Mouse (Mus musculus) adrenal gland, adult 2 months (tissue): ENCODE measurements around the gene Ssbp2. TPM values are rescaled to one million over a fixed set of nuclear protein-coding genes. Genes with fewer than 3 reads are reported as not detected.

Experiments used
- DNase-seq: peaks from one replicate; pipeline ENCODE4 v3.0.0; 2021
- microRNA-seq, 2 experiments: library from miRNA; unstranded; fragments of <30 nt; microRNA quantifications; one replicate each; pipeline ENCODE4 v1.2.0; 2021
- polyA plus RNA-seq: library from polyadenylated mRNA; depleted of rRNA; stranded (reverse); fragments of >200 nt; gene quantifications from 2 replicates; pipeline ENCODE4 v1.2.3, GENCODE M21; 2012; rRNA removed
- total RNA-seq, 2 experiments: library from RNA; stranded (reverse); gene quantifications; 2 replicates each; pipeline ENCODE4 v1.2.3; 2021

The Ssbp2 gene
- total and polyA plus RNA-seq, 3 experiments, result 5.5 to 41.2 (median 23.8) TPM

DNA sequence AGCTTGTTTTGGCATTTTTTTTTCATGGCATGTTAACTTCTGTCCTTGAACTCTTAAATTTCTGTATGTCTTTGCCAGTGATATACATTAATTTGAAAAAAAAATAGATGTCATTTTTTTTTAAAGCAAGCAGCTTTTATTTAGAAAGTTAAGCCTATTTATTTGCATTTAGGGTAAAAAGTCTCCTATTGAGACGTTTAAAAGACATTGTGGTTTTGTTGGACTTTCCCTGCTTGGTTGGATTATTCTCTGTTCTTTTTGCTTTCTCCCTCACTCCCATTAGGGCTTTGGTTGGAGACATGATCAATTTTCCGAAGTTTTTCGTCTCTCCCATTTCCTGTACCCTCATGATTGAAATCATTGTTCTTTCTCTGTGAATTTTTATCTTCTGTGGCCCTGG, 265.0 kb downstream of the Ssbp2 start:
- no peak for DNase-seq

DNA sequence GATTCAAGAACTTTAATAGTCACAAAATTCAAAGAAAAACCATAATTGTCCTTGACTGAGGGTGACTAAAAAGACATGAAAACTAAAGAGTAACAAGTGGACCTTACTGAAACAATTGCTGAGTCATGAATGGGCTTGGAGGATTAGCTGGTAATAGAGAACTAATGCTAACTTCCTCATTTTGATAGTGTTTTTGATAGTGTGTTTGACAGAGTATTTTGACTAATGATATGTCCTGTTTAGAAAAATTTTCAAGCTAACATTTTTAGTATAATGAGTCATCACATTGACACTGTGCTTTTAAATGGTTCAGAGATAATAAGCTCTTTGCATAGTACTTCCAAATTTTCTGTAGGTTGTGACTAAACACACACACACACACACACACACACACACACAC, 267.8 kb downstream of the Ssbp2 start:
- no peak for DNase-seq

DNA sequence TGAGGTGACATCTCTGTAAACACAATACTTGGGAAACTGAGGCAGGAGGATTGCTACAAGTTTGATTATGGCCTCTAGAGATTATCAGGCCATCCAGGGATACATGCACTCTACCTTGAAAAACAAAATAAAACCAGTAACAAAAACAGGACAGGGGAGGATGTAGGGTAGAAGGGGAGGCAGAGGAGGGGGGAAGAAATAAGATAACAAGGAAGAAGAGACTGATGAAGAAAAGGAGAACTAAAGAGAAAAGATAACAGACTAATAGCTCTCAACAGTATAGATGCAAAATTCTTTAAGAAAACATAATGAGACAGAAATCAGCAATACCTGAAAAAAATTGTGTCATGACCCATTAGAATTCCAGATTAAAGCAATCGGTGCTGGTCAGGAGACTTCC, 277.1 kb downstream of the Ssbp2 start:
- no peak for DNase-seq

DNA sequence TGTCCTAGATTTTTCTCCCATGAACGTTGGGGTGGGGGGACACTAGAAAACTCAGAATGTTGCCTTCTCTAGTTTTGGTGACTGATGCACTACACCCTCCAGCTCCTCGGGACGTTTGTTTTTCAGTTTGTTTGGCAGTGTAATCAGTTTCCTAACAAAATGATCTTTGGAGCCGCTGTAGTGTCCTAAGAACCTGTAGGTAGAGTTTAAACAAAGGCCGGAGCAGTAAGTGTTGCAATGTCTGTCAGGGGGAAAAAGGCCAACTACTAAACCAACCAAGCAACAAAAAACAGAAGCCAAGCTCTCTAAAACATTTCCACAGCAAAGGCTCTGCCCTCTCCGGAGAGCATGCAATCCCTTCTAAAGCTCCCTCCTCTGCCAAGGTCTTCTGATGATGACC, 280.8 kb downstream of the Ssbp2 start:
- no peak for DNase-seq

DNA sequence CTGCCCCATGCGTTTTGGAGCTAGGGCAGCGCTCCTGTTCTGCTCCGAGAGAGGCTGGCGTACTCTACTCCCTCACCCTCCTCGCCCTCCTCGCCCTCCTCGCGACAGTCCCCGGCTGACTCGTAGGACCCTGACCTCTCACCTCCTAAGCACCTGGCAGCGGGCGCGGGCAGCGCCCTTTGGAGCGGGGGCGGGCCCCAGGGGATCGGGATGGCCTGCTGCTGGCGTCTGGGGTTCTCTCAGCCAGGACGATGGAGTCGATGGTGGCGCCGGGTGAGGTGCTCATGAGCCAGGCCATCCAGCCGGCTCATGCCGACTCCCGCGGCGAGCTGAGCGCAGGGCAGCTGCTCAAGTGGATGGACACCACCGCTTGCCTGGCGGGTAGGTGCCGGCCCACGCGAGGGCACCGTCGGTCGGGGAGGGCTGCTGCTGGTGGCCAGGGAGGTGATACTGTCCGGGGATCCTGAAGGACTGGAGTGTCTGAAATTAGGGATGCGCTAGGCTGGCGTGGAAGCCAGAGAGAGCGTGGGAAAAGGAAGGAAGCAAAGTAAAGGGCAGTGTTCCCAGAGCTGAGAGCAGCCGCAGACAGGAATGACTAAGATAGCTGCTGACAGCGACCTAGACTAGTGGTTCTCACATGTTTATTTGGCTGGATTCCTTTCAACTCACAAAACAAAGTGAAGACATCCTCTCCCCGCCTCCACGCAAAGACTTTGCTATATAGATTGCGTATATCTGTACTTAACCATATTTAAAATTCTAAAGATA, 281.4 kb downstream of the Ssbp2 start, which contains the start of gene Acot12:
Acot12 (plus strand) TSS at position 233 of the 768 bp plus-strand sequence.
- peak; percentile 78 for DNase-seq

DNA sequence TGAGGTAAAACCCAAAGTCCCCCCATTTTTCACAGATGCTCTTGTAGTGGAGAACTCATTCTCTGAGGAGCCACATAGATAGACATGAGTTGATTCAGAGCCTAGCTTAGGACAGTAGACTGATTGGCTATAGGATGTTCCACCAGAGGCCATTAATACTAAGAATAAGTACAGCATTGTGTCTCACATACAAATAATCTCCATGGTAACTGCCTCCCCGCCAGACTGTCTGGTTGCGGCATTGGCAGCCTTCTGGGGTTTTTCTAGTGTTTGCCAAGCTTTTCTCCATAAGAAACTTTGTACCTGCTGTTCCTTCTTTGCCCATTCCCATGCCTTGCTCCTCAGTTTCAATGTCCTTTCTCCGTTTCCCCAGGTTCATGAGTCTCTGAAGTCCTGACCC, 283.1 kb downstream of the Ssbp2 start:
- no peak for DNase-seq

DNA sequence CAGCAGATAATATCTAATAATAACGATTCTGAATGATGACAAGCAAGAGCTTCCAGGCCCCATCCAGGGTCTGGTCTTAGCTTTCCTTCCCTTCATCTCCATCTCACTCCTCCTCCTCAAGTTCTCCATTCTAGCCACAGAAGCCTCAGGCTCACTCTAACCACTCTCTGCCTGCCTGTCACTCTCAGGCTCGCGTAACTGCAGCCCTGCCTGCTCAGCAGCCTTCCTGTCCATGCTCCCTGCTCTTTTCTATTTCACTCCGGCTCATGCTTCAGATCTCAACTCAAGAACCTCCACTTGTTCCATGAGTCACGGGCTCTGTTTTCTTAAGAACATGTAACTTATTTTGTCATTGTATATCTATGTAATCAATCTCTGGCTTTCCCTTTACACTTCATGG, 286.4 kb downstream of the Ssbp2 start:
- DNase-seq, result no peak

DNA sequence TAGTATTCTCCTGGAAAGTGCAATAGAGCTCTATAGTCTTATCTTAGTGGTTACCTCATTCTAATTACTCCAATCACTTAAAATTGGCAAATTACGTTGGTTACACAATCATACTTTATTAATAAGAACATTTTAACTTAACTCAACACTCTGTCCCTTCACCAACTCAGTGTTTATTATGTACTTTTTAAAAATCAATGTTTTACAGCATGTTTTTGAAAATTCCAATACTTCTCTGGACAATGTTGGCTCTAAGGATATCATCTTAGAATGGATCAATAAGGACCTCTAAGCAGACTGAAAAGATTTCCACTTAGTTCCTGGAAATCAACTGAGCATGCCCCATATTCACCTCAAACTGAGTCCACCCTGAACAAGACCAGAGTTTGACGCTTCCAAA, 288.3 kb downstream of the Ssbp2 start:
- DNase-seq, result no peak

DNA sequence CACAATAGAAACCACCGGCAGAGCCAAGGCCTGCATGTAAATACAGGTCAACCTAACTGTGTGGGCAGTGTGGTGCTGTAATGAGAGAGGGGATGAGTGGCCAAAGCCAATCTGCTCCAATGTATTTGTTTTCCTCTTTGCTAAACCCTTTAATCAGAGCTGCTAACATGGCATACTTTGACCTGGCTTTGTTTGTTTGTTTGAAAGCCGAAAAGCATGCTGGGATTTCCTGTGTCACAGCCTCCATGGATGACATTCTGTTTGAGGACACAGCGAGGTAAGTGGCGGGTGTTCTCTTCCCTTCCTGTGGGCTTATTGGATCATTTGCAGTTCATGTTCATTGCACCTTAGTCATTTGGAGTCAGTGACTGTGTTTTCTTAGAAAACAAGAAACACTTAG, 289.9 kb downstream of the Ssbp2 start:
- DNase-seq, result no peak

Small RNA genes within 50 kb of the gene (microRNA-seq; reads per million reads assigned to microRNA genes)
- gene Gm27656, result 0 reads per million in 2 experiments

Other genes with a start within 250 kb of the Ssbp2 start
- 10 to 100 TPM; 17.7 to 20.2 TPM for gene Atg10, start 236.3 kb upstream of the Ssbp2 start, total RNA-seq
- 0.37 and 0.52 TPM in 2 replicates for gene Atg10, start 236.3 kb upstream of the Ssbp2 start, polyA plus RNA-seq